12 mouse cellular contexts compared by ENCODE assay signal in the genomic region with DNA sequence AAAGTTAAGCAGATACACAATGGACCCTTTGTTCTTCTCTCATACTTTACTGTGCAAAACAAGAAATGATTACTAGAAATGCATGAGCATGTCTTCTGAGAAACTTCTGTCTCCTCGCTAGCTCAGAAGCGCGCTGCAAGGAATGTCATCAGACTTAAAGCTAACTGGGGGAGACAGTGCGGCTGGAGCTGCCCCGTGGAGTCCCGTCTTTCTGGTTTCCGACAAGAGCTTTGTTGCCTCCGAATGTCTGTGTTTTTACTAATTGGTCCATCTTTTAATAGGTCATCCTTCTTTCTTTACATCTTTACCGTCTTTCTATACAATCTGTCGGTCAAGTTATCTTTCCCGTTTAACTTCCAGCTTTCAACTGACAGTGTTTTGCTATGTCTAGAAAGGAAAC.
"Had no signal": no experiment of that assay in that cellular context is flagged by ENCODE, and none has a peak within 500 bp of the region (broad histone marks: within the 10 kb centered on the region; RNA-seq: fewer than 3 reads in every experiment).

No protein-coding gene starts in this region.

- H3K4me1 ChIP-seq: limb, embryonic 13.5 days had no signal

- H3K27ac ChIP-seq: kidney, postnatal 0 days; layer of hippocampus, adult 2 months; limb, embryonic 13.5 days; liver, embryonic 14.5 days; midbrain, embryonic 15.5 days; neural tube, embryonic 12.5 days had no signal

- H3K4me2 ChIP-seq: limb, embryonic 13.5 days; midbrain, embryonic 15.5 days; neural tube, embryonic 12.5 days had no signal

- H3K4me3 ChIP-seq: layer of hippocampus, adult 2 months; limb, embryonic 13.5 days; midbrain, embryonic 15.5 days; neural tube, embryonic 12.5 days had no signal

- H3K36me3 ChIP-seq: limb, embryonic 13.5 days; midbrain, embryonic 15.5 days; neural tube, embryonic 12.5 days had no signal

- H3K27me3 ChIP-seq: limb, embryonic 13.5 days; midbrain, embryonic 15.5 days; neural tube, embryonic 12.5 days had no signal

- H3K9ac ChIP-seq: limb, embryonic 13.5 days; liver, embryonic 14.5 days; midbrain, embryonic 15.5 days; neural tube, embryonic 12.5 days had no signal

- DNase-seq: kidney, adult 9 months; kidney, postnatal 4 days; left cerebral cortex, postnatal 4 days; lung, adult 18-20 months; lung, postnatal 36 days; right cerebral cortex, postnatal 25 days had no signal

- H3K9me3 ChIP-seq: limb, embryonic 13.5 days; midbrain, embryonic 15.5 days; neural tube, embryonic 12.5 days had no signal
